Mouse (Mus musculus): Measurements from ENCODE around the gene Dus2.

GRCm38 (mm10) chr8:106007135-106007534 is 16.0 kb downstream of the Dus2 start:
- TF ChIP-seq ZC3H11A (IDR thresholded peaks at IDR 0.05; ENCODE audit: borderline replicate concordance, low read depth, low read length) (no peak), HCFC1 (IDR thresholded peaks at IDR 0.05; ENCODE audit: borderline replicate concordance, insufficient read depth, low read length) (no peak), CHD2 (IDR thresholded peaks at IDR 0.05; ENCODE audit: low read depth, low read length) (no peak)
